ENCODE assay signal across 8 mouse cellular contexts in genomic region chr15:88662111-88662850, GRCm38 (mm10).
DNase-seq lines count a peak whose midpoint lies in the region; ATAC-seq and TF ChIP-seq lines count a peak whose summit lies in the region.

No protein-coding gene starts in this region.

- TF ChIP-seq POLR2A in cortical plate, adult 2 months (IDR thresholded peaks at IDR 0.05; ENCODE audit: extremely low read depth, insufficient read depth, low read length): no peak

- no peak overlapping the region for H3K27ac ChIP-seq in cortical plate, adult 2 months (ENCODE audit: insufficient read depth, low read length)

- peak; percentile 69 for TF ChIP-seq CTCF in cortical plate, adult 2 months (IDR thresholded peaks at IDR 0.05; ENCODE audit: extremely low read depth, insufficient read depth, low read length)

- no peaks in the 10 kb centered on the region for H3K4me1 ChIP-seq in cortical plate, adult 2 months (ENCODE audit: control insufficient read depth, insufficient read depth, low read length)

- no peak overlapping the region for H3K4me3 ChIP-seq in cortical plate, adult 2 months (ENCODE audit: insufficient read depth, low read length)

- DNase-seq in B cell, adult 2 months: peak; percentile 63 to 64
- DNase-seq in MN1 (ENCODE audit: low spot score): peak; percentile 60
- DNase-seq in heart, adult 8-10 months (ENCODE audit: low spot score): peak; percentile 45
- DNase-seq in kidney, adult 9 months: peak; percentile 62
- DNase-seq in lung, adult 18-20 months: peak; percentile 27 to 30
- peak; percentile 38 for DNase-seq in ovary, postnatal 36 days (ENCODE audit: low spot score)

- ATAC-seq in inflammation-experienced regulatory T-cells, adult 6 months: no peak
